Mouse (Mus musculus): ENCODE results near the gene Shpk. TPM values are rescaled to one million over a fixed set of nuclear protein-coding genes. Genes with fewer than 3 reads are reported as not detected.

Gene Shpk
- polyA plus RNA-seq, 1 experiment from 2014 or later: 1.6 TPM

- H3K27me3 ChIP-seq: no peaks in the 10 kb centered on the region
- WGBS: 85% methylated on average over 8 of the region's 8 CpGs
These were observed 4.6 kb downstream of the Shpk start for GRCm38 (mm10) chr11:73203895-73204294.

GRCm38 (mm10) chr11:73205194-73205593 is 5.9 kb downstream of the Shpk start:
- 85% methylated on average over 7 of the region's 7 CpGs for WGBS
- Histone ChIP-seq H3K9me3 (no peaks in the 10 kb centered on the region), H3K4me1 (no peaks in the 10 kb centered on the region), H3K9ac (replicated peaks) (no peak overlapping the region), H3K27me3 (no peaks in the 10 kb centered on the region), H3K4me2 (replicated peaks) (no peak overlapping the region), H3K4me3 (no peak overlapping the region), H3K36me3 (no peaks in the 10 kb centered on the region), H3K27ac (replicated peaks) (no peak overlapping the region)
- ATAC-seq (replicated peaks): no peak

More at GRCm38 (mm10) chr11:73203895-73204294, 4.6 kb downstream of the Shpk start:
- no peak overlapping the region for H3K27ac ChIP-seq (replicated peaks)
- no peak overlapping the region for H3K4me3 ChIP-seq
- no peaks in the 10 kb centered on the region for H3K36me3 ChIP-seq
- no peak for ATAC-seq (replicated peaks)
- H3K4me1 ChIP-seq: peaks cover 7% of the 10 kb centered on the region
- H3K9me3 ChIP-seq: no peaks in the 10 kb centered on the region
- no peak overlapping the region for H3K4me2 ChIP-seq (replicated peaks)
- H3K9ac ChIP-seq (replicated peaks): no peak overlapping the region

GRCm38 (mm10) chr11:73207621-73208020 is 8.4 kb downstream of the Shpk start:
- Histone ChIP-seq H3K36me3 (no peaks in the 10 kb centered on the region), H3K4me2 (replicated peaks) (no peak overlapping the region), H3K27ac (replicated peaks) (no peak overlapping the region), H3K4me3 (no peak overlapping the region), H3K9ac (replicated peaks) (no peak overlapping the region), H3K4me1 (no peaks in the 10 kb centered on the region), H3K27me3 (no peaks in the 10 kb centered on the region), H3K9me3 (no peaks in the 10 kb centered on the region)
- ATAC-seq (replicated peaks): no peak
- 84% methylated on average over 2 of the region's 2 CpGs for WGBS

GRCm38 (mm10) chr11:73213956-73214355 is 14.7 kb downstream of the Shpk start:
- ATAC-seq (replicated peaks): no peak
- no peak overlapping the region for H3K9ac ChIP-seq (replicated peaks)
- H3K27ac ChIP-seq (replicated peaks): no peak overlapping the region
- no peak overlapping the region for H3K4me2 ChIP-seq (replicated peaks)
- H3K36me3 ChIP-seq: no peaks in the 10 kb centered on the region
- no peak overlapping the region for H3K4me3 ChIP-seq
- no peaks in the 10 kb centered on the region for H3K9me3 ChIP-seq
- WGBS: 76% methylated on average over 3 of the region's 3 CpGs
- H3K27me3 ChIP-seq: no peaks in the 10 kb centered on the region
- H3K4me1 ChIP-seq: no peaks in the 10 kb centered on the region

GRCm38 (mm10) chr11:73219671-73220070 is 20.4 kb downstream of the Shpk start:
- no peak for ATAC-seq (replicated peaks)
- Histone ChIP-seq H3K27ac (replicated peaks) (no peak overlapping the region), H3K27me3 (no peaks in the 10 kb centered on the region), H3K36me3 (no peaks in the 10 kb centered on the region), H3K4me3 (no peak overlapping the region), H3K4me1 (no peaks in the 10 kb centered on the region), H3K9me3 (no peaks in the 10 kb centered on the region), H3K4me2 (replicated peaks) (no peak overlapping the region), H3K9ac (replicated peaks) (no peak overlapping the region)
- 55% methylated on average over 2 of the region's 2 CpGs for WGBS

- H3K36me3 ChIP-seq: no peaks in the 10 kb centered on the region
- no peaks in the 10 kb centered on the region for H3K27me3 ChIP-seq
- no peak overlapping the region for H3K9ac ChIP-seq (replicated peaks)
- no peak overlapping the region for H3K27ac ChIP-seq (replicated peaks)
- no peak for ATAC-seq (replicated peaks)
- WGBS: 93% methylated on average over 1 of the region's 1 CpGs
- H3K9me3 ChIP-seq: no peaks in the 10 kb centered on the region
- H3K4me1 ChIP-seq: no peaks in the 10 kb centered on the region
- H3K4me3 ChIP-seq: no peak overlapping the region
- no peak overlapping the region for H3K4me2 ChIP-seq (replicated peaks)
These were observed 21.4 kb downstream of the Shpk start for GRCm38 (mm10) chr11:73220651-73221050.

- no peak overlapping the region for H3K4me3 ChIP-seq
- 41% methylated on average over 5 of the region's 5 CpGs for WGBS
- no peaks in the 10 kb centered on the region for H3K36me3 ChIP-seq
- no peak for ATAC-seq (replicated peaks)
- no peak overlapping the region for H3K27ac ChIP-seq (replicated peaks)
- H3K4me1 ChIP-seq: no peaks in the 10 kb centered on the region
- H3K4me2 ChIP-seq (replicated peaks): no peak overlapping the region
- H3K27me3 ChIP-seq: no peaks in the 10 kb centered on the region
- no peak overlapping the region for H3K9ac ChIP-seq (replicated peaks)
- H3K9me3 ChIP-seq: no peaks in the 10 kb centered on the region
These were observed 23.6 kb downstream of the Shpk start for GRCm38 (mm10) chr11:73222846-73223245.

GRCm38 (mm10) chr11:73223966-73224365 is 24.7 kb downstream of the Shpk start:
- ATAC-seq (replicated peaks): no peak
- Histone ChIP-seq H3K4me2 (replicated peaks) (no peak overlapping the region), H3K27me3 (no peaks in the 10 kb centered on the region), H3K4me1 (no peaks in the 10 kb centered on the region), H3K36me3 (no peaks in the 10 kb centered on the region), H3K4me3 (no peak overlapping the region), H3K9ac (replicated peaks) (no peak overlapping the region), H3K27ac (replicated peaks) (no peak overlapping the region), H3K9me3 (no peaks in the 10 kb centered on the region)
- 71% methylated on average over 2 of the region's 2 CpGs for WGBS

- 91% methylated on average over 6 of the region's 6 CpGs for WGBS
These were observed 26.6 kb downstream of the Shpk start for GRCm38 (mm10) chr11:73225856-73226255.

GRCm38 (mm10) chr11:73228881-73229280 is 29.6 kb downstream of the Shpk start:
- no peaks in the 10 kb centered on the region for H3K36me3 ChIP-seq
- no peak overlapping the region for H3K4me3 ChIP-seq
- H3K27me3 ChIP-seq: no peaks in the 10 kb centered on the region
- no peak for ATAC-seq (replicated peaks)
- WGBS: 86% methylated on average over 5 of the region's 5 CpGs
- H3K9me3 ChIP-seq: no peaks in the 10 kb centered on the region
- H3K27ac ChIP-seq (replicated peaks): no peak overlapping the region
- H3K4me1 ChIP-seq: no peaks in the 10 kb centered on the region
- no peak overlapping the region for H3K4me2 ChIP-seq (replicated peaks)
- no peak overlapping the region for H3K9ac ChIP-seq (replicated peaks)

More at GRCm38 (mm10) chr11:73225856-73226255, 26.6 kb downstream of the Shpk start:
- Histone ChIP-seq H3K36me3 (no peaks in the 10 kb centered on the region), H3K4me3 (no peak overlapping the region), H3K4me2 (replicated peaks) (no peak overlapping the region), H3K27ac (replicated peaks) (no peak overlapping the region), H3K4me1 (no peaks in the 10 kb centered on the region), H3K9me3 (no peaks in the 10 kb centered on the region), H3K9ac (replicated peaks) (no peak overlapping the region), H3K27me3 (no peaks in the 10 kb centered on the region)
- no peak for ATAC-seq (replicated peaks)

- 94% methylated on average over 5 of the region's 5 CpGs for WGBS
These were observed 30.8 kb downstream of the Shpk start for GRCm38 (mm10) chr11:73230081-73230480.

GRCm38 (mm10) chr11:73232513-73232912 is 33.3 kb downstream of the Shpk start:
- Histone ChIP-seq H3K4me1 (no peaks in the 10 kb centered on the region), H3K36me3 (no peaks in the 10 kb centered on the region), H3K27ac (replicated peaks) (no peak overlapping the region), H3K9me3 (no peaks in the 10 kb centered on the region), H3K4me3 (no peak overlapping the region), H3K9ac (replicated peaks) (no peak overlapping the region), H3K27me3 (no peaks in the 10 kb centered on the region), H3K4me2 (replicated peaks) (no peak overlapping the region)
- ATAC-seq (replicated peaks): no peak
- WGBS: 52% methylated on average over 2 of the region's 2 CpGs

More at GRCm38 (mm10) chr11:73230081-73230480, 30.8 kb downstream of the Shpk start:
- H3K36me3 ChIP-seq: no peaks in the 10 kb centered on the region
- no peaks in the 10 kb centered on the region for H3K9me3 ChIP-seq
- ATAC-seq (replicated peaks): no peak
- no peak overlapping the region for H3K9ac ChIP-seq (replicated peaks)
- H3K4me1 ChIP-seq: no peaks in the 10 kb centered on the region
- H3K4me2 ChIP-seq (replicated peaks): no peak overlapping the region
- H3K27ac ChIP-seq (replicated peaks): no peak overlapping the region
- H3K27me3 ChIP-seq: no peaks in the 10 kb centered on the region
- H3K4me3 ChIP-seq: no peak overlapping the region

GRCm38 (mm10) chr11:73233992-73234391 is 34.7 kb downstream of the Shpk start, which contains the start of gene Trpv1:
Gene Trpv1 (plus strand): TSS chr11:73234292.
- ATAC-seq (replicated peaks): no peak
- no peaks in the 10 kb centered on the region for H3K27me3 ChIP-seq
- H3K9me3 ChIP-seq: no peaks in the 10 kb centered on the region
- H3K9ac ChIP-seq (replicated peaks): no peak within 1 kb of the TSS
- no peak within 1 kb of the TSS for H3K4me3 ChIP-seq
- no peak within 1 kb of the TSS for H3K27ac ChIP-seq (replicated peaks)
- H3K4me2 ChIP-seq (replicated peaks): no peak within 1 kb of the TSS
- no peaks in the 10 kb centered on the region for H3K36me3 ChIP-seq
- H3K4me1 ChIP-seq: no peaks in the 10 kb centered on the region
- WGBS: 82% methylated on average over 5 of the region's 5 CpGs
